Mouse (Mus musculus) c-Kit-positive CD71-negative TER-119-negative erythroid progenitor cells, embryonic 14.5 days (primary cell): Measurements from ENCODE around the gene Sec31b.

Experiments used
- DNase-seq: peaks from one replicate; pipeline ENCODE4 v3.0.0-alpha.2; 2013; ENCODE audit warnings: low read depth

Sec31b gene

DNA sequence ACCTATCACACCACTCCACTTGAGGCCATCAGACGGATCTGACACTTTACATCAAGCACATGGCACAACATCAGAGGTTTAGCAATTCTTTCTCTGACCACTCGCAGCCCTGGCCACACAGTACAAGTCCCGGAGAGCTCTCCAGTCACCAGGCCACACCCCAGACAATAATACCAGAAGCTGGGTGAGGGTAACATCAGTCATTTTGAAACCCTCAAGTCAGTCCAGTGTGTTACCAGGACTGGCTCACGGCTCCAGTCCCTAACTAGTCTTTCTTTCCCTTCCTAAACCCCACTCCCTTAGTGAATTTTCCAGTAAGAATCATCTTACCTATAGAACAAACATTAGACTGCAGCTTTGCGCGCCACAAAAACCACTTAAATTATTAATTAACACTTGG is 15.6 kb downstream of the Sec31b start:
- no peak for DNase-seq

DNA sequence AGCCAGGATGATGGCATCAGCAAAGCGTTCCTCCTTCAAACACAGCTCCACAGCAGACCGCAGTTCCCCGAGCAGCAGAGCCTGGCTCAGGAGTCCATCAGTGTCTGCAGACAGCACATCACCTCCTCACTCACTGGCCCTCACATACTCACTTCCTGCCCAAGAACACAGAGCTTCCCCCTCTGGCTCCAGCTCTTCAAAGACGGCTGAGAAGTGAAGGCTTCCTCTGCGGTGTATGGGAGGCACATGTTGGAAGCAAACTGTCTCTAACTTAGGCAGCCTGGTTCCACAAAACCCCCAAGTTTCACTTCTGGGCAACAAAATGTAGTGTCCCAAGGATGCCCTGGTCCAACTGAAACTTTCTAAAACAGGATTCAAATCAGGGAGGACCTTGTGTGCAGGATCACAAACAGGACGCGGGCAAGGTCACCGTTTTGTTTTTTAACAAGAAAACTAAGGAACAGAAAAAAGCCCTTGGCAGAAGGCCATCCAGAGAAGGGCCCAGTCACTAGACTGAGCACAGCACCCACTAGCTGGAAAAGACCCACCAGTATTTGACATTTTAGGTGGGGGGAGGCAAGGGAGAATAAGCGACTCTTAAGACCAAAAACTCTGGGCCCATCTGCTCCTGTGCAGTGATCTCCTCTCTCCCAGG is 20.0 kb downstream of the Sec31b start:
- DNase-seq, result no peak

DNA sequence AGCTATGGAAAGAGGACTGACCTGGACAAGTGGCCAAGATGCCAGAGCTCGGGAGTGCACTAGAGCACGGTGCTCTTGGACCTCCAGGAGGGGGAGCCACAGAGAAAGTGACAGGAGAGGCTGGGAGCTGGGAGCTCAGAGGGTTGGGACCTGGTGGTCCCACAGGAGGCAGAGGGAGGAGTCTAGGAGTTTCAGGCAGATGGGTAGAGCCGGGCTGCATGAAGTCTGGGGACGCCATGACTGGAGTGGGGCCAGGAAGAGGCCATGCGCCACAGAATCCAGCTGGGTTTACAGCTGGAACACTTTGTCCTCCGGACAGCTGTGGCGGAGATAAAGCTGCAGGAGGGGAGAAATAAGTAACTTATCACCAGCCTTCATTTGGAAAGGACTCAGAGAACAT is 26.5 kb downstream of the Sec31b start:
- DNase-seq, result no peak

DNA sequence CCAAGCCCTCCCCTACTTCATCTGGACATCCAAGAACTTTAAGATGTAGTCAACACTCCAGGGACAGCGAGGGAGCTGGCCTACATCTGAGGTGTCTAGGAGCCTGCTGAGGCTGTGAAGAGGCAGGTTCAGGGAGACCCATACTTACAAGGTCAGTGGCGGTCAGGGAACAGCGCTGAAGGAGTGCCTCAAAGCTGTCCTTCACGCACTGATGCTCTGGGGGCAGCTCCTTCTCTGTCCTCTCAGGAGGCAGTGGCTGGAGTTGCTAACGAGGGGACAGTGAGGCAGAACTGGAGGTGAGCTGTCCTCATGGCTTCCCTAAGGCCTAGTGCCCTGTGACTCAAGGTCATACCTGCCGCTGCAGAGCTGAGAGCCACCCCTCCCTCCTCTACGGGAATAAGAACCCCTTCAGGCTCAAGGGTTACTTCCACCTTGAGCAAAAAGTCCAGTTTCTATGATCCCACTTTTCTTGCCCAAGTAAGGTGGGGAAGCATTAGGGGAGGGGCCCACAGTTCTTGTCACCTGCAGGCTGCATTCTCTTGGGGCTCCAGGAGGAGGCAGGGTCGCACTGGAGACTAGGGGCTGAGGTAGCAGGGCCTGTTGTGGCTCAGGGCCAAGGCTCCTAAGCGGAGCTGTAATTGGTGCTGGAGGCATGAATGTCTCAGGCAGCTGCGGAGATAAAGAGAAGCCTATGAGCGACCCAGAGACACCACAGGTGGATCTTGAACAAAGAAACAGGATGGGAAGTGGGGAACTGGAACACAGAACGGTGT is 27.5 kb downstream of the Sec31b start:
- DNase-seq, result no peak

DNA sequence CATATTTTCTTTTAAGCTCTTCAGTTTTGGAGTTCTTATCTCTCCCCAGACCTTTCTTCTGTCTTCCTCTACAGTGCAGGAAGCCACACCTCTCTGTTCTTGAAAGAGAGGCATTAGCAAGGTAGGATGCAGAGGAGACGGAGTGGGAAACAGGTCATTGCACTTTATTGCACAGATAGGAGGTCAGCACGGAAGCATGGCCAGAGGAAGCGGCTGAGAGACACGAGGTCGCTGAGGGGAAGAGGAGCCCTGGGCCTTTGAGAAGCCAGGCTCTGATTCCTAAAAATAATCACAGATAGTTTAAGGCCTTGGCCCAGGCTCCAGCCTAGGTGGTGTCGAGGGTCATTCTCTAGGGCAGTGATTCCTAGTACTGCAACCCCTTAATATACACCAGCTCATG is 29.9 kb downstream of the Sec31b start:
- DNase-seq, result no peak

DNA sequence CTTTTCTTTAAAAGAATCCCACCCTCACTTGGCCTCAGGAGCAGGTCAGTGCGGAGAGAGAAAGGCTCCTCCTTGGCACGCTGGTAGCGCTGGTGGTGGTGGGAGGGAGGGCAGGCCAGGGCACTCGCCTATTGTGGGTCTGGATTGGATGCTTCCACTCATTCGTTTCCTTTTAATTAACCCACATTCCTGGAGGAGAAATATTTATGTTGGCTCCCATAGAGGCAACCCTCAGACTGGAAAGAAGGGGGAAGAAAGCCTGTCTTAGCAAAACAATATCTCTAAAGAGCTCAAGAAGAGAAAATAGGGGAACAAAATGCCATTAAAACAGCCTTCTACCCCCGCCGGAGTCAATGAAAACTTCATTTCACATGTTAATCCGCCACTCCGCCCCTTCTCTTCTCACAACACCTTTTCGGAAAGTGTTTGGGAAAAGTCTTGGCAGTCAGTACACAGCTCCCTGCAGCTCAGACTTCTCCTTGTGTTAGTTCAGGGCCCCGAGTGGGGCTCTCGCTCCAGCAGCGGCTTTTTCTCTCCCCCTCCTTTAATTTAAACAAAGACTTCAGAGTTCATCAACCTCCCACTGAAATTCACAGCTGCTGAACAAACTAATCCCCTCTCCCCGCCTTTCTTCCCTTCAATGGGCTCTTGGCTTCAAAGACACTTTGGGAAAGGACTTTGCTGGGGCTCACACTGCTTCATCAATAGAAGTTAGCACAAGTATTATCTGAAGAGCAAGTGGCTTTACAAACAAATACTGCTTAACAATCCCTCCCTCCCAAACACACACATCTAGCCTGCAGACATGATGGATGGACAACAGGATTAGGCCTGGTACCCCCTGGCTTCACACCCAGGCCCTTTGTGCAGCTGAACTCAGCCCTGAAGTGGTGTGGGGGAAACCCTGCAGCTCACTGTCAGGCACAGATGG is 30.9 kb downstream of the Sec31b start:
- no peak for DNase-seq

DNA sequence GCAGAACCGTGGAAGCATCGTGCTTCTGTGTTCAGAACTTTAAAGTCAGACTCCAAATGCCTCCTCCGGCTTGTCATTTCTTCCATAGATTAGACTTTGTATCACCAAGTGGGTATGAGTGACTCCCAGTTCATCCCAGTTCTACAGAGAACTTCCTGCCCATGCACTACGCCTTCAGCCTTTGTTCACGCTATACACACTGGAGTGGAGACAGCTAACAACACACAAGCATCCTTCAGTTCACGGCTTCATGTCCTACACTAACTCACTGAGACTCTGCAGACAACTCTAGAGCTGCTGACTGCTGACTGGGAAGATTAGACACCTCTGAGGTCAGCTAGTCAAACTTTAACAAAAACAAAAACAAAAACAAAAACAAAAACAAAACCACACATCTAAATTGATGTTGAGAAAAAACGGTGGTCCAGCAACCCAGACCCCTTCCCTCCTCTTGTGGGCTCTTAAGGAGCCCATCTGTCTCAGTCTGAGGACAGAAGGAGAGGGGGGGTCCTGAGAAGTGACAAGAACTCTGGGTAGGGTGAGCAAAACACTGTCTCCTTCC is 31.7 kb downstream of the Sec31b start:
- no peak for DNase-seq

DNA sequence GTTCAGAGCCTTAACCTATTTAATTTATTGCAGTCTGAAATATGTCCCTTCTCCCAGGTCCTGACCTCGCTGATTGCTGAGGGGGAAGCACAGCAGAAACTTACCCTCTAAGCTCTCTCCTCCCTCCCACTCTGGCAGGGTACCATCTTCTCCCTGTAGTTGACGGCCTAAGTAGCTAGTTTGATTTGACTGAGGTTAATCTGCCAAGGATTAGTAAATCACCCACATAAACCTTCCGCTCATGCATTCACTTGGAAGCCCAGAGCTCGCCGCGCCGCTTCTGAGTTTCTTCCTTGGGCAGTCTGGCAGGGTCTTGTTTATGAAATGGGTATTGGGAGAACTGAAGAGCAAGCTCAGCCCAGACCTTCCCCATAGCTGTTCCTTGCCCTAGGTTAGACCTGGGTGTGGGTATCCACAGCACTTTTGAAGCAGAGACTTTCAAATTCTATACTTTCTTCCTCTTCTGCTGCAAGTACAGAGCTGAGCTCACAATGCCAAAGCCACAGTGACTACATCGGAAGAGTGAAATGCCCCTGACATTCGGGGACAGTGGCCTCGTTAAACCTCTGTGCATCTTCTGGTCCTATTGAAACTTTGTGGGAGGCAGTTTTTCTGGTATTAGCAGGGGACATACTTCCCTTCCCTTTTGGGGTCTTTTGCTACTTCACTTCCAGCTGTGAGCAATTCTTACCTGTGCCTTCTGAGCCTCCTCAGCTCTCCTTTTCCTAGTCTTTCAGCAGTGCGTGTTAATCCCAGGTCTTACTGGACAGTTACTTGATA is 32.4 kb downstream of the Sec31b start:
- DNase-seq, result no peak

DNA sequence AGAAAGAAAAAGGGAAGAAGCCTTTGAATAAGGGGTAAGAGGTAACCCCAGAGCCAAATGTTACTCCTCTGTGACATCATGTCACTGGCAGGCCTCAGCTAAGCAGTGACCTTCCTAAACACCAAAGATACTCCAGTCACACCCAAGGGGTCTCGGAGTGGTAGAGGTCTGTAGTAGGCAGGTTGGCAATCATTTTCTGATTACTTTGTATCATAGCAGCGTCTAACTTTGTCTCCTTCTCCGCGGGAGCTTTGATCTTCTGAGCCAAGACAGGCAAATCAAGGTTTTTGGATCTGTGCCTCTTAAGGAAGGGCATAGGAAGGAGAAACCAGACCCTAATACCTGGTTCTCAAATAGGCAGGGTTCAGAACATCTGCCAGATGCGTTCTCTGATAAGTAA is 33.1 kb downstream of the Sec31b start:
- DNase-seq, result no peak

DNA sequence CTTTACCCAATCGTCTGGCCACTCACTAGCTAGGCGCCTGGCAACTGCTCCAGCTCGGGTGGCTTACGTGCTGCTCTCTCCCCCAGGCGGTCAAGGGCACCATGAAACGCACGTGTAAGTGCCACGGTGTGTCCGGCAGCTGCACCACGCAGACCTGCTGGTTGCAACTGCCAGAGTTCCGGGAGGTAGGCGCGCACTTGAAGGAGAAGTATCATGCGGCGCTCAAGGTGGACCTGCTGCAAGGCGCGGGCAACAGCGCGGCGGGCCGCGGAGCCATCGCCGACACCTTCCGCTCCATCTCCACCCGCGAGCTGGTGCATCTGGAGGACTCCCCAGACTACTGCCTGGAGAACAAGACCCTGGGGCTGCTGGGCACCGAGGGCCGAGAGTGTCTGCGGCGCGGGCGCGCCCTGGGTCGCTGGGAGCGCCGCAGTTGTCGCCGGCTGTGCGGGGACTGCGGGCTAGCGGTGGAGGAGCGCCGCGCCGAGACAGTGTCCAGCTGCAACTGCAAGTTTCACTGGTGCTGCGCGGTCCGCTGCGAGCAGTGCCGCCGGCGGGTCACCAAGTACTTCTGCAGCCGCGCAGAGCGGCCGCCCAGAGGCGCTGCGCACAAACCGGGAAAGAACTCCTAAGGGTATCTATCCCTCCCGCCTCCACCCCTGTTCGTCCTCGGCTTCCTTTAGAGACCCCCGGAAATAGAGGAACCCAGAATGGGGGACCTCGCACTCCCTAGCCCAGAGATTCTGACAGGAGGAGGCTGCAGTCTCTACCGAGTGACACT is 34.0 kb downstream of the Sec31b start:
- DNase-seq, result no peak

DNA sequence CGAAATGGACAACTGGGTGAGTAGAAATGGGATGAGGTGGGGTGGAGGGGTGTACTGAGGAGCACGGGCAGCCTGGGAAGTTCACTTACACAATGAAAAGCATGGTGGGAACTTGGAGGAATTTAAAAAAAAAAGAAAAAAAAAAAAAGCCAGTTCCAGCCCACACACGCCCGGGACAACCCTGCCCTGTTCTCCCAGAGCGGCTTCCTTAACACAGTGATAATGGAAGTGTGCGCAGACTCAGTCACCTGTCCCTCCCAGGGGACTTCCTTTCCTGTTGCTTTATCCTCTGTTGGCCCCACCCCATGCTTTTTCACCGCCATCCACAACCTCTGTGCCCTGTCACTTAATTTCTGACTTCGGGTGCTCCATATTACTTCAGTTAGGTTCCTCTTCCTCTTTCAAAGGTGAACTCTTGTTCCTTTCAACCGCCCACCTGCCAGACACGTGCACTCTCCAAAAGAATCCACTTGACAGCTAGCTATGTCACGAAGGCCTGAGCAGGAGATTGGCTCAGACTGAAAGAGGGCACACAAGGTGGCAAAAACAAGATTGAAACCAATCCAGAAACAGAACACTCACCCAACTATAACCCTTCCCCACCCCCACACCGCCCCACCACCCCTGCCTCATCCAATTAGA is 35.0 kb downstream of the Sec31b start:
- no peak for DNase-seq

DNA sequence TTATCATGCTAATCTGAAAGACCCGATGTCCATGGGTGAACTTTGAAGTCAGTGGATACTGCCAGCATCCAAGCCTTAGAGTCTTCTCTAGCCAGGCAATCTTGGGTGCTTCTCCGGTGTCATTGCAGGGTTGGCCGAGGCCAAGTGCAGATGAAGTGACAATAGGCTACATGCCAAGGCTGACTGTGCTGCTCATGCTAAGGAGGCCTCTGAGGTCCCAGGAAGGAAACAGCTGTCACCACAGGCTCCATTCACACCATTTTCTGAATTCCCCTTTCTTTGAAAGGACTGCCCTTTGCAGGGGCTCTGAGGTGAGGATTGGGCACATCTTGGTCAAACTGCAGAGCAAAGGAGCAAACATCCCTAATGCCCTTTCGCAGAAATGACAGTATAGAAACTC is 42.9 kb downstream of the Sec31b start:
- DNase-seq, result no peak

DNA sequence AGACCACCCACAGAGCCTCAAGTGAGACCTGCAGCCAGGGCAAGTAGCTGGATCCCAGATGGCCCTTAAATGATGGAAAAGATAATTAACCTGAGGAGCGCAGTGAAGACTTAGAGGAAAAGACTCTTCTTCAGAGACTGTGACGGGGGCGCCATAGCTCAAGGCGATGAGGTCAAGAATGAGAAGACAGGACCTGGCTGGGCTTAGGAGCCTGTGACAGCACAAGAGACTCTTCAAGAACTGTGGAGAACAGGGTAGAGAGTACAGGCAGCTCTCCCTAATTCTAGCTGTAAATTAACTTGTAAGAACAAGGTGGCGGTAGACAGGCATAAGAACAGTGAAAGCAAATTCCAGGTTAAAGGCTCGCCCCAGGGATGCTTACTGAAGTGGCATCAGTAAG is 43.7 kb downstream of the Sec31b start:
- no peak for DNase-seq

DNA sequence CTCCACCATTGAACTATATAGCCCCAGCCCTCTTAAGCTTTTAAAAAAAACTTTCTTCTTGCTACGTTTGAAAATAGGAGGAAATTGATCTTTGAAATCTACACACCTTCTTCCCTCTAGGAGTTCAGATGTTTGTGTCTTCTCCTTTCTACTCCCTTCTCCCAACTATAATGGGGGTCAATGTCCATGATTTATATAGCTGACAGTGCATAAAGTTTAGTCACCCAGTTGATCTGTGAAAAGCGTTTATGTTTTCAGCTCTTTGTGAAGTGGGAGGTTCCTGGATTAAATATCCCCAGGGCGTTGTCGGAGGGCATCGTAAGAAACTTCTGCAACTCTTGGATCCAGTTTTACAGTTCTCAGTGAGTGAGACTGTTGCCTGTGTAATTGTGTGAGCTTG is 45.4 kb downstream of the Sec31b start:
- no peak for DNase-seq

DNA sequence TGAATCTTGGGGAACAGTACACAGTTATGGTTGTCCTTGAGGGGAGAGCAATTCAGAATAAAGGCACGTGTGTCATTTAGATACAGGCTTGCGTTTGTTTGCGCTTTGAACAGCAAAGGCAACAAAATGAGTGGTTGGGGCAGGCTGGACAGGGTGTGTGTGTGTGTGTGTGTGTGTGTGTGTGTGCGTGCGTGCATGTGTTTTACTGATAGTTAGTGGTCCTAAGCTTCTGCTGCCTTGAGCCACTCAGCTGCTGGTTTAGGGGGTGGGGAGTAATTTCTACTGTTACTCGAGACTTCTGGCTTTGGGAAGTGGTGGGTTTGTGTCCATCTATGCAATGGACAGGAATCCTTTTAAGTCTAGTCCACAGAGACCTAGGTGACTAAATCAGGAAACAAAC is 46.7 kb downstream of the Sec31b start:
- no peak for DNase-seq

DNA sequence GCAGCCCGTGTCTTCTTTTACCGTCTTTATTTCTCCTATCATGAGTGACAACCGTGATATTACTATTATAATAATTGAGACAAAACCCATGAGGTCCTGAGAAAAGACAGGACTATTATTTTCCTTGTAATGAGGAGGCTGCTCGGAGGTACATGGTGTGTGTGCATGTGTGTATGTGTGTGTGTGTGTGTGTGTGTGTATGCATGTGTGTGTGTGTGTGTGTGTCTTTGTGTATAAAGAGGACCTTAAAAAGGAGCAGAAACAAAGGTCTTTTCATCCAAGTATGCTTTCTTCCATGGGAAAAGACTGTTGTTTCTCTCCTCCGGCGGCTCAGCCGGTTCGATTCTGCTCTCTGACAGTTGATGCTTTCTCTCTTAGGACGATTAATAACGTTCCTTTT is 48.7 kb downstream of the Sec31b start:
- DNase-seq, result no peak

DNA sequence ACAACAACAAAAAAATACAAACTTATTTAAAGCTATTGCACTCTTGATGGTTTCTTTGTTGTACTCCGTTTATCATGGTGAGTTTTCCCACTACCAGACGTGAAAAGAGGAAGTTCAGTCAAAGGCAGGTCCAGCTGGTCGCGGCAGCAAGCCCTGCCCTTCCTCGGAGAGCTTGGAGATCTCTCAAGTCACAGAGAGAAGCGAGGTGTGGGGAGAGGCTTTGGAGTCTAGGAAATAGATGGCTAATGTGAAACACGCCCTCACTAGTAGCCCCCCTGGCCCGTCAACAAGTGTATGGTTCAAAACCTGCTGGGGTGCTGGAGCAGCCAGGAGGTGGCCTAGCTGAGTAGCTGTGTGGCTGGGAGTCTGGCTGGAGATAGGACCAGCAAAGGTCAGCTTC is 49.2 kb downstream of the Sec31b start:
- DNase-seq, result no peak

DNA sequence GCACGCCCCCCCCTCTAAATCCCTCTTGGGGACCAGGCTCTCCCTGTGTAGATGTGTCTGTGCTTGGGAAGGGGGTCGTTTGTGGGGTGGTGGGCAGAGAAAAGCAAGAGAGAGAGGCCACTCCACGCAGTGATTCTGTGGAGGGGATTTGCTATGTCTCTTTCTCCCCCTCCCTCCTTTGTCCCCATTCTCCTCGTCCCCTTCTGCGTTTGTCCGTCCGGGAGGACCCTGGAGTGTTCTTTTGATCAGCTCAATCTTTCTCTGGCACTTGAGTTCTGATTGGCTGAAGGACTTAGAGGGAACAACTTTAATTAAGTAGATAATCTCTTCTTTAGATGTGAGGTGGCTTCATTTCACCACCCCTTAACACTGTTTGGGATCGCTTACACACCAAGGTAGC is 52.5 kb downstream of the Sec31b start, which contains the start of gene Wnt8b:
Gene Wnt8b (plus strand): TSS at position 345 of the 400 bp plus-strand sequence.
- no peak for DNase-seq

DNA sequence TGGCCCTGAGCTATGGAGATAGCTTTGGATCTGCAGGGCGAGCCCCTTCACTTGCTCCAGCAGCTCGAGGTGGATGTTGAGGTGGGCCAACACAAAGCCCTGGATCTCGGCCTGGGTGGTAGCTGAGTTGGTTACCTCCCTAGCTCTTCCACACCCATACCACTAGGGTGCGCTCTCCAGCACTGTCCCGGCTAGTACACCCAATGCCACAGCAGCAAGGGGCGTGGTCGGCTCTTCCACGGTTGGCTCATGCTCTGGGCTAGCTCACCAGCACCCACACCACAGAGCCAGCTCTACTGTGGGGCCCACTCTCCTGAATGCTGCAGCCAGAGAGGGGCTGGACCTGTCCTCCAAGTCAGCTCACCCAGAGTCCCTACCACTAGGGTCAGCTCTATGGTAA is 58.4 kb downstream of the Sec31b start:
- peak; percentile 68 for DNase-seq

DNA sequence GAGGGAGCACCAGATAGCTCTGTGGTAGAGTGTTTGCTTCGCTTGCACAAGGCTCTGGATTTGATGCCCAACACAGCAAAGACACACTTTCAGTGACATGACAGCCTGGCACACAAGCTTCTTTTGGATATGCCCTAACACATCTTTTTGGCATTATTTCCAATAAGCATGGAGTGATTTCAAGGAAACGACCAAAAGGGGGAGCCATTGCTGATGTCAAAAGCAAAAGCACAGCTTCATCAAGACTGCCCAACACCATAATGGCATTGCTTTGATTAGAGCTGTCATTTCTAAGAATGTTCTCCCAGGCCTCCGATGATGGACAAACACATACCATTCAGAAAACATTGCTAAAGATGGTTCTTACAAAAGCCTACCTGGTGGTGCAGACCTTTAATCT is 69.1 kb downstream of the Sec31b start:
- no peak for DNase-seq
